Mouse (Mus musculus) CH12.LX (cell line): ENCODE data around the gene Cfap97d1. TPM values are rescaled to one million over a fixed set of nuclear protein-coding genes. Genes with fewer than 3 reads are reported as not detected.

Experiments
- DNase-seq: peaks from one replicate; pipeline ENCODE4 v3.0.0-alpha.2; 2013; ENCODE audit errors: extremely low read depth
- H3K27ac ChIP-seq: 2 replicates; pipeline ENCODE4 v1.5.1; 2012; ENCODE audit warnings: low read depth, mild to moderate bottlenecking, control low read depth, moderate library complexity; ENCODE audit not compliant: insufficient read depth
- H3K27me3 ChIP-seq: replicated peaks from 2 replicates; pipeline ENCODE3; 2012; ENCODE audit warnings: inconsistent platforms
- H3K36me3 ChIP-seq, 2 experiments: replicated peaks in 1 of 2; 2 replicates each; pipeline versions ENCODE3 to v1.6.1; 2012; ENCODE audit warnings: inconsistent platforms in 1 of 2, low read length in 1 of 2, mild to moderate bottlenecking in 1 of 2, mixed read lengths in 1 of 2, moderate library complexity in 1 of 2; ENCODE audit not compliant: control insufficient read depth in 1 of 2, insufficient read depth in 1 of 2
- H3K4me1 ChIP-seq, 2 experiments: 2 replicates each; pipeline ENCODE4 v1.6.1; 2012; ENCODE audit warnings: inconsistent platforms in 1 of 2, moderate library complexity in 1 of 2; ENCODE audit not compliant: insufficient read depth in 2 of 2, control insufficient read depth in 1 of 2
- H3K4me2 ChIP-seq: 2 replicates; pipeline ENCODE4 v1.6.1; 2012; ENCODE audit warnings: low read depth, mild to moderate bottlenecking, control low read depth; ENCODE audit not compliant: poor library complexity, insufficient read depth, severe bottlenecking
- H3K4me3 ChIP-seq, 3 experiments: fragments of 150-350 bp in 1 of 3; sonication (generic) in 1 of 3; replicated peaks in 1 of 3; 2 replicates each; pipeline versions ENCODE3 to v1.5.1; 2011 to 2012; ENCODE audit warnings: low read depth in 2 of 3, low read length in 2 of 3, mild to moderate bottlenecking in 2 of 3, moderate library complexity in 2 of 3, control low read depth in 1 of 3, improper control_type of control experiment in 1 of 3, inconsistent platforms in 1 of 3, mixed read lengths in 1 of 3; ENCODE audit not compliant: poor library complexity in 1 of 3
- H3K79me2 ChIP-seq: replicated peaks from 2 replicates; pipeline ENCODE4 v1.6.1; 2012; ENCODE audit warnings: mild to moderate bottlenecking, moderate library complexity; ENCODE audit not compliant: control insufficient read depth, poor library complexity, insufficient read depth, severe bottlenecking; ENCODE audit errors: extremely low read depth
- H3K9ac ChIP-seq: 2 replicates; pipeline ENCODE4 v1.6.1; 2012; ENCODE audit warnings: low read depth, mild to moderate bottlenecking, control low read depth, moderate library complexity; ENCODE audit not compliant: insufficient read depth
- H3K9me3 ChIP-seq: replicated peaks from 2 replicates; pipeline ENCODE3; 2012; ENCODE audit warnings: low read length, inconsistent platforms, mixed read lengths
- BHLHE40 ChIP-seq: IDR thresholded peaks from 2 replicates; pipeline ENCODE4 v1.6.1; 2011; ENCODE audit warnings: mild to moderate bottlenecking, low read depth, low read length, improper control_type of control experiment
- E2F4 ChIP-seq: IDR thresholded peaks from 2 replicates; pipeline ENCODE4 v1.6.1; 2011; ENCODE audit warnings: low read depth, low read length, improper control_type of control experiment; ENCODE audit not compliant: insufficient replicate concordance
- EP300 ChIP-seq: IDR thresholded peaks from 2 replicates; pipeline ENCODE4 v1.6.1; 2011; ENCODE audit warnings: low read length, improper control_type of control experiment
- GABPA ChIP-seq: IDR thresholded peaks from 2 replicates; pipeline ENCODE4 v1.6.1; 2012; ENCODE audit warnings: low read depth, low read length, improper control_type of control experiment, inconsistent platforms; ENCODE audit not compliant: insufficient replicate concordance
- HCFC1 ChIP-seq: IDR thresholded peaks from 2 replicates; pipeline ENCODE4 v1.6.1; 2012; ENCODE audit warnings: low read depth, mild to moderate bottlenecking, inconsistent platforms, low read length, improper control_type of control experiment
- IRF4 ChIP-seq: IDR thresholded peaks from 2 replicates; pipeline ENCODE4 v1.6.1; 2014; ENCODE audit warnings: low read depth, mild to moderate bottlenecking, inconsistent platforms, low read length, improper control_type of control experiment
- JUND ChIP-seq: conservative IDR thresholded peaks from 2 replicates; pipeline ENCODE4 v1.6.1; 2011; ENCODE audit warnings: low read depth, low read length, improper control_type of control experiment
- MAX ChIP-seq: IDR thresholded peaks from 2 replicates; pipeline ENCODE4 v1.6.1; 2011; ENCODE audit warnings: low read length, improper control_type of control experiment
- MEF2A ChIP-seq: IDR thresholded peaks from 2 replicates; pipeline ENCODE4 v1.6.1; 2014; ENCODE audit warnings: low read depth, mild to moderate bottlenecking, inconsistent platforms, low read length, improper control_type of control experiment, borderline replicate concordance
- POLR2A ChIP-seq: IDR thresholded peaks from 2 replicates; pipeline ENCODE4 v1.6.1; 2011; ENCODE audit warnings: low read depth, mild to moderate bottlenecking, improper control_type of control experiment, low read length
- RCOR1 ChIP-seq: conservative IDR thresholded peaks from 2 replicates; pipeline ENCODE4 v1.6.1; 2012; ENCODE audit warnings: low read depth, mild to moderate bottlenecking, inconsistent platforms, low read length, improper control_type of control experiment
- SMC3 ChIP-seq: IDR thresholded peaks from 2 replicates; pipeline ENCODE4 v1.6.1; 2011; ENCODE audit warnings: low read depth, low read length, improper control_type of control experiment
- TBP ChIP-seq: conservative IDR thresholded peaks from 2 replicates; pipeline ENCODE4 v1.6.1; 2011; ENCODE audit warnings: low read depth, low read length, improper control_type of control experiment
- UBTF ChIP-seq: IDR thresholded peaks from 2 replicates; pipeline ENCODE4 v1.6.1; 2012; ENCODE audit warnings: low read depth, mild to moderate bottlenecking, inconsistent platforms, low read length, improper control_type of control experiment, moderate library complexity
- dilution Hi-C: fragments of 300-500 bp; cut with MboI; formaldehyde crosslinking; loops from 2 replicates; pipeline ENCODE4 v1.14.3; 2020; ENCODE audit warnings: low sequenced_read_pairs; ENCODE audit not compliant: extremely low pct_unique_long_range_greater_than_20kb, extremely low pct_ligation_motif_present
- in situ Hi-C: fragments of 300-500 bp; cut with MboI; formaldehyde crosslinking; loops from 3 replicates; pipeline ENCODE4 v1.14.3; 2019; ENCODE audit warnings: low sequenced_read_pairs, low pct_ligation_motif_present, low pct_unique_long_range_greater_than_20kb, mixed read lengths
- polyA plus RNA-seq: library from polyadenylated mRNA; unstranded; fragments of >175 nt; gene quantifications from 2 replicates; pipeline ENCODE4 v1.2.1, GENCODE M21; 2012; ENCODE audit warnings: low read depth; ENCODE audit not compliant: insufficient read length
- total RNA-seq, 2 experiments: library from RNA; depleted of rRNA; stranded (reverse); fragments of 300-350 nt in 1 of 2; fragments of >200 nt in 1 of 2; gene quantifications; 2 replicates each; pipeline ENCODE4 v1.2.3; 2012 to 2014

Cfap97d1 gene
- total and polyA plus RNA-seq, 3 experiments, result not detected

DNA sequence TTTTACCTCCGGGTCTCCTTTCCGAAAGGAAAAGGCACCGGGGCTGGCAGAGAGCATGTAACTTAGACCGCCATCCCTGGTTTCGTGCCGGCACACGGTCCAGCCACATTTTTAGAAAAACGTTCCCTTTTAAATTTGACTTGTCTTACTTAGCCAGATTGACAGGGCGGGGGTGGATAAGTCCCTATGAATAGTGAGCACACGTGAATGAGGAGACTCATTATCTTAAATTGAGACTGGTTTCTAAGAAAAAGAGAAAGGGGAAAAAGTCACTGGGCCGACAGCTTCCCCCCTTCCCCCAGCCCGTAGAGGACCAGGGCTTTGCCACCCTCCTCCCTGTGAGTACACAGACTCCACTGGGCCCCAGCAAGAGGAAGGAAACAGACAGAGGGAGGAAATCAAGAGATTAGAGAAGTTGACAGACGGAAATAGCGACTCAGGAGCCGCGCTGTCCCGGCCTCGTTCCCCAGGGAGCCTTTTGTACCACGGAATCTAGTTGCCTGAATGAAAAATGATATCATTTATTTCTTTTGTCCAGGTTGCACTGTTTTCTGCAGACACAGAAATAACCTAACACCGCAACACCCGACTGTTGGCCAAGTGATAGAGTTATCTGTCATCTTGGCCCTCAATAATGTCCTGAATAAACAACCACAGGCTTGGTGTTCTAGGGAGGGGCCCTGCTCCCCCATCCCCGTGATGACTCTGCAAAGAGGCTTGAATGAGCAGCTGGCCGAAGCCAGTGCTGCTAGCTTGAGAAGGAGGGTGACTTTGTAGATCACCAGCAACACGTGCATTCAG, 31.3 kb upstream of the Cfap97d1 start:
- Histone ChIP-seq H3K9ac (no peak overlapping the region), H3K27ac (no peak overlapping the region), H3K4me2 (peak overlapping the region; percentile 10; the same call in 1 of the 2 replicates), H3K4me3 (no peak overlapping the region), H3K36me3 (no peaks in the 10 kb centered on the region), H3K79me2 (no peaks in the 10 kb centered on the region), H3K27me3 (peaks cover 29% of the 10 kb centered on the region), H3K4me1 (peaks cover 8 to 22% of the 10 kb centered on the region in 2 experiments; a peak in 3 of 4 replicates), H3K9me3 (no peaks in the 10 kb centered on the region)
- dilution Hi-C loops, result no loop called here
- TF ChIP-seq MAX, result 0 out of 2 replicates have a peak, but pooled peaks have one; percentile 32
- peak; percentile 58; the same call in 1 of the 2 replicates for TF ChIP-seq BHLHE40
- TF ChIP-seq GABPA, result no peak
- peak; percentile 18; the same call in 1 of the 2 replicates for TF ChIP-seq EP300
- TF ChIP-seq HCFC1, result no peak
- in situ Hi-C loops, result no loop called here
- DNase-seq, result peak; percentile 74

DNA sequence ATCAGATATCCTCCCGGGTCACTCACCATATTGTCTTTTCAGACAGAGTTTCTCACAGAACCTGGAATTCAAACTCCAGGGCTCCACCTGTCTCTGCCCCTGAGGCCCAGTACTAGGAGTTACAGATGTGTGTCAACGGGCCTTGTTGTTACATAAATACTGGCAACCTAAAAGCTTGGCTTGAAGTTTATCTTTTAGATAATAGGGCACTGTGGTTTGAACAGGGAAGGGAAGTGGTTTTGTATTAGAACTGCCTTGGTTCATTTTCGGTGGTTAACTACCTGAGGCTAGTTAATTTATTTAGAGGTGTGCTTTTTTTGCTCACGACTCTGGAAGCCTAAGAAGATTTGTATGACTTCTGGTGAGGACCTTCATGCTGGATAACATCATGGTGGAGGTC, 30.6 kb upstream of the Cfap97d1 start:
- H3K4me2 ChIP-seq, result no peak overlapping the region
- no peaks in the 10 kb centered on the region for H3K79me2 ChIP-seq
- no peaks in the 10 kb centered on the region for H3K9me3 ChIP-seq
- dilution Hi-C loops, result no loop called here
- DNase-seq, result no peak
- H3K4me1 ChIP-seq, result peaks cover 8 to 22% of the 10 kb centered on the region in 2 experiments; a peak in 3 of 4 replicates
- peaks cover 32% of the 10 kb centered on the region for H3K27me3 ChIP-seq
- no peak overlapping the region for H3K4me3 ChIP-seq
- in situ Hi-C loops, result no loop called here
- no peak overlapping the region for H3K27ac ChIP-seq
- no peaks in the 10 kb centered on the region for H3K36me3 ChIP-seq
- TF ChIP-seq JUND (no peak), UBTF (no peak), IRF4 (no peak), RCOR1 (no peak), POLR2A (no peak), MEF2A (no peak), TBP (no peak), SMC3 (no peak), E2F4 (no peak)
- H3K9ac ChIP-seq, result no peak overlapping the region
